Mouse (Mus musculus) Patski (cell line): ENCODE results near the gene Zfp61. TPM values are rescaled to one million over a fixed set of nuclear protein-coding genes. Genes with fewer than 3 reads are reported as not detected.
A peak's percentile ranks its signal among the peaks of the same experiment; 100 is the strongest.
"Not testable (repeated sequence)": the region's sequence is repeated elsewhere in the genome, so short reads cannot be mapped to it uniquely, and the experiment has no call there.

Source experiments
- ATAC-seq: fragments of 100-300 bp; one replicate; pipeline ENCODE4 v1.8.0; 2021
- CTCF ChIA-PET: fragments of 350-600 bp; sonication (Branson Sonifier 250); formaldehyde crosslinking; loops from one replicate; lab custom pipeline; 2022; ENCODE audit warnings: inconsistent platforms; lab: Charles Lee
- POLR2A ChIA-PET: fragments of 350-600 bp; sonication (Branson Sonifier 250); formaldehyde crosslinking; loops from one replicate; lab custom pipeline; 2022; ENCODE audit warnings: antibody characterized with exemption, inconsistent platforms; lab: Charles Lee
- DNase-seq: peaks from one replicate; pipeline ENCODE4 v3.0.0-alpha.2; 2011; ENCODE audit warnings: low read depth, low spot score
- H3K27me3 ChIP-seq: fragments of 371-371 bp; one replicate; pipeline ENCODE4 v1.5.1; 2021
- CTCF ChIP-seq: fragments of 100-300 bp; IDR thresholded peaks from one replicate; pipeline ENCODE4 v1.5.1; 2021
- in situ Hi-C: fragments of 300-500 bp; cut with MboI; formaldehyde crosslinking; loops from 3 replicates; pipeline ENCODE4 v1.11.1; 2018; ENCODE audit warnings: low pct_unique_long_range_greater_than_20kb, mixed read lengths
- polyA plus RNA-seq: library from polyadenylated mRNA; unstranded; gene quantifications from one replicate; pipeline ENCODE4 v1.2.3, GENCODE M21; 2021

Zfp61 gene
- polyA plus RNA-seq, 1 experiment from 2014 or later, result 14.0 TPM

DNA sequence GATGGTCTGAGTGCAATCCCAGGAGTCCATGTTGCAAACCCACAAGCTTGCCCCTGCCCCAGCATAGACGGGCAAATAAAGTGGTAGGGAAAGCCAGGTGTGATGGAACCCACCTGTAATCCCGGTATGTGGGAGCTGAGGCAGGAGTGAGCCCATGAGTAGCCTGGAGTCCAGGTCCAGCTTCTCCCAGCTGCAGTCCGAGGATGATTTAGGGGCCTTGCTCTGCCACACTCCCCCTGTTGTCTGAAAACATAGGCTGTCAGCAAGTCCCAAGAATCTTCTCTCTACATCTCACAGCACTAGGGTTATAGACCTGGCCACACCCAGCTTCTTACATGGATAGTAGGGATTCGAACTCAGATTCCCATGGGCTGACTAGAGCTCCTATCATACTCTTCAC is 14.1 kb downstream of the Zfp61 start:
- no peak for DNase-seq
- in situ Hi-C loops, result loop anchor here (5.0 kb wide), 2 partner anchors 135 to 320 kb away; no protein-coding TSS in a partner anchor
- ATAC-seq, result no peak
- TF ChIP-seq CTCF, result no peak
- H3K27me3 ChIP-seq, result no peaks in the 10 kb centered on the region
- ChIA-PET CTCF (interaction anchor here (0.8 to 1.2 kb wide), 4 partner anchors 11 to 22 kb away, joined by 3 to 4 read pairs (median 3); no protein-coding TSS in a partner anchor), POLR2A (interaction anchor here (1.5 kb wide), 1 partner anchor 17 kb away, joined by 4 read pairs; the partner anchor contains the start of gene Zfp93)

- H3K27me3 ChIP-seq, result no peaks in the 10 kb centered on the region
- DNase-seq, result no peak
- ChIA-PET POLR2A (no interaction called here), CTCF (interaction anchor here (0.8 to 0.9 kb wide), 2 partner anchors 12 to 21 kb away, joined by 3 read pairs; no protein-coding TSS in a partner anchor)
- in situ Hi-C loops, result loop anchor here (5.0 kb wide), 2 partner anchors 134 to 319 kb away; no protein-coding TSS in a partner anchor
- no peak for ATAC-seq
- peak; percentile 48 for TF ChIP-seq CTCF
Measured at GRCm38 (mm10) chr7:24286090-24286489, 14.9 kb downstream of the Zfp61 start.

- ChIA-PET CTCF (interaction anchor here (1.1 kb wide), 1 partner anchor 15 kb away, joined by 4 read pairs; no protein-coding TSS in a partner anchor), POLR2A (interaction anchor here (1.1 kb wide), 1 partner anchor 11 kb away, joined by 3 read pairs; no protein-coding TSS in a partner anchor)
- in situ Hi-C loops, result no loop called here
- DNase-seq, result no peak
- ATAC-seq, result no peak
- no peaks in the 10 kb centered on the region for H3K27me3 ChIP-seq
- no peak for TF ChIP-seq CTCF
Measured at GRCm38 (mm10) chr7:24280858-24281145, 20.2 kb downstream of the Zfp61 start.

- ATAC-seq (peak; percentile 100), DNase-seq (peak; percentile 64)
- no peaks in the 10 kb centered on the region for H3K27me3 ChIP-seq
- CTCF ChIA-PET, result interaction anchor here (1.1 to 1.3 kb wide), 4 partner anchors 15 to 25 kb away, joined by 3 to 5 read pairs (median 4); partner anchors contain the start of gene Zfp108
- in situ Hi-C loops, result no loop called here
- POLR2A ChIA-PET, result interaction anchor here (1.1 kb wide), 1 partner anchor 11 kb away, joined by 3 read pairs; no protein-coding TSS in a partner anchor
- no peak for TF ChIP-seq CTCF
Measured at GRCm38 (mm10) chr7:24280031-24280857, 20.8 kb downstream of the Zfp61 start.

DNA sequence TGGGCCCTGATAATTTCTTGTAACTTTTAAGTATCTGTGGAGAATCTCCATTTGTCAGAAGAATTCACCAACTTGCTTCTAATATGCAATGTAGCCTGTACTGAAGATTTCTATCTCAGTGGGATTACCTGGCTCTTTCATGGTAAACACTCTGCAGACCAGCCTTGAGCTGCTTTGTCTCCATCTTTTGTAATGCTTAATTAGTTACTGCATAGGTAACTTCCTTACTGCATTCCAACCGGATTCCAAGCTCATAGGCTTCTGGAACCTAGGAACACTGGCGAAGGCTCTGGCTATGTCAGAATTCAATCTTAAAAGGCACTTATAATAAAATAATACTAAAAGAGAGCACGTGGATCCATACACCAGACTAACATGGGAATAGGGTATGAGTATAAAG is 22.3 kb downstream of the Zfp61 start:
- in situ Hi-C loops, DNase-seq, CTCF ChIA-PET, ATAC-seq, H3K27me3 ChIP-seq, POLR2A ChIA-PET: not testable (repeated sequence)

- DNase-seq, result no peak
- ChIA-PET POLR2A (no interaction called here), CTCF (no interaction called here)
- no peaks in the 10 kb centered on the region for H3K27me3 ChIP-seq
- ATAC-seq, result no peak
- no peak for TF ChIP-seq CTCF
- in situ Hi-C loops, result no loop called here
Measured at GRCm38 (mm10) chr7:24274456-24274855, 26.6 kb downstream of the Zfp61 start.

DNA sequence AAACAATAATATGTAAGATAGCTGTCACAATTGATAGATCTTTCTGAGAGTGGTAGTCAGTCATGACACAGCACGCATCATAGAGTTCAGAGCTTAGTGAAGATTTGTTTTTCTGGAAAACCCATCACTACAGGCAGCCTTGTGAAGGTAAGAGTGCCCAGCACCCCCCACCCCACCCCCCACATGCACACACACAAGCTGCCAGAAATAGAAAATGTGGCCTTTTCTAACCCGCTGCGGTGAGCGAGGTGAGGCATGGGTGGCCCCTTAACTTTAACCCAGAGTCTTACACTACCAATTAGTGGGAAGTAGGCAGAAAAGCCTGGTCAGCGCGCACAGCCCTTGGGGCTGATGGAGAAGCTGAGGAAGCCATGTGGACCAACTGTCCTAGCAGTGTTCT is 29.8 kb downstream of the Zfp61 start:
- ATAC-seq, result no peak
- no peaks in the 10 kb centered on the region for H3K27me3 ChIP-seq
- in situ Hi-C loops, result no loop called here
- ChIA-PET POLR2A (no interaction called here), CTCF (interaction anchor here (0.9 to 1.2 kb wide), 2 partner anchors 12 to 17 kb away, joined by 3 to 4 read pairs; partner anchors contain the start of gene Zfp108)
- no peak for TF ChIP-seq CTCF
- DNase-seq, result no peak

GRCm38 (mm10) chr7:24270288-24270672 is 30.8 kb downstream of the Zfp61 start, which contains the start of gene Zfp93:
Gene Zfp93, plus strand, starts transcription at chr7:24270420.
- ChIA-PET CTCF (interaction anchor here (1.2 kb wide), 1 partner anchor 16 kb away, joined by 3 read pairs; the partner anchor contains the start of gene Zfp108), POLR2A (interaction anchor here (0.7 to 1.4 kb wide), 3 partner anchors 16 to 34 kb away, joined by 3 to 4 read pairs (median 3); partner anchors contain the start of gene Zfp108)
- TF ChIP-seq CTCF, result no peak
- ATAC-seq, result peak; percentile 97
- H3K27me3 ChIP-seq, result no peaks in the 10 kb centered on the region
- in situ Hi-C loops, result no loop called here
- peak; percentile 51 for DNase-seq

DNA sequence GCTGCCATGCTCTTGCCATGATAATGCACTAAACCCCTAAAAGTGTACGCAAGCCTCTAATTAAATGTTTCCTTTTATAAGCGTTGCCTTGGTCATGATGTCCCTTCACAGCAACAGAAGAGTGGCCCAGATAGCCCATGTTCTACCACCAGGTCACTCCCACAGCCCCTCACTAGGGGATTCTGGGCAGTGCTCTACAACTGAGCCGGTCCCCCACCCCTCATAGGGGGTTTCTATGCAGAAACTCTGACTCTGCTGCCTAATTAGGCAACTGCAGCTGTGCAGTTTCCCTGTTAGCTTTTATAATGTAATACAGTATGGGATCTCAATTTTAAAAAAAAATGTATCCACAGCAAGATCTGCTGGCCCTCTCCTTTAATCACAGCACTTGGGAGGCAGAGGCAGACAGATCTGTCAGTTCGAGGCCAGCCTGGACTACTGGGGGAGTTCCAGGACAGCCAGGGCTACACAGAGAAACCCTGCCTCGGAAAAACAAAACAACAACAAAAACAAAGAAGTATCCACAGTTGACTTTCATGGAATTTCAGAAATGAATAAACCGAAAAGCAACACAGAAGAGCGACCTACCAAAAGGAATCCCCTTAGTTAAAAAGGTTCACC is 31.3 kb downstream of the Zfp61 start:
- ChIA-PET CTCF (interaction anchor here (1.2 kb wide), 1 partner anchor 15 kb away, joined by 3 read pairs; the partner anchor contains the start of gene Zfp108), POLR2A (interaction anchor here (0.6 to 1.4 kb wide), 4 partner anchors 11 to 35 kb away, joined by 3 to 4 read pairs (median 3); partner anchors contain the start of gene Zfp108)
- in situ Hi-C loops, result no loop called here
- no peak for DNase-seq
- TF ChIP-seq CTCF, result no peak
- ATAC-seq, result peak; percentile 34
- no peaks in the 10 kb centered on the region for H3K27me3 ChIP-seq

GRCm38 (mm10) chr7:24269256-24269655 is 31.8 kb downstream of the Zfp61 start:
- no peak for DNase-seq
- ChIA-PET POLR2A (interaction anchor here (0.6 kb wide), 1 partner anchor 11 kb away, joined by 3 read pairs; no protein-coding TSS in a partner anchor), CTCF (interaction anchor here (0.9 kb wide), 1 partner anchor 14 kb away, joined by 3 read pairs; no protein-coding TSS in a partner anchor)
- no peak for TF ChIP-seq CTCF
- ATAC-seq, result no peak
- no peaks in the 10 kb centered on the region for H3K27me3 ChIP-seq
- in situ Hi-C loops, result no loop called here
